8 mouse cellular contexts compared by ENCODE assay signal in genomic region chr1:156938705-156939242, GRCm38 (mm10). TPM values are rescaled to one million over a fixed set of nuclear protein-coding genes. Genes with fewer than 3 reads are reported as not detected.
DNase-seq lines count a peak whose midpoint lies in the region; ATAC-seq and TF ChIP-seq lines count a peak whose summit lies in the region.

No protein-coding gene starts in this region.

- peaks cover 0 to 2% of the 10 kb centered on the region in 2 experiments; a peak in 1 of 4 replicates for H3K4me1 ChIP-seq in MEL (ENCODE audit: control insufficient read depth in 1 of 2, insufficient read depth in 2 of 2, low read length in 2 of 2)
- H3K4me1 ChIP-seq in hindbrain, embryonic 13.5 days (replicated peaks) = peaks cover 23% of the 10 kb centered on the region

- H3K27me3 ChIP-seq in MEL (ENCODE audit: control insufficient read depth in 1 of 2, insufficient read depth in 2 of 2, low read length in 2 of 2) = no peaks in the 10 kb centered on the region; a peak in 1 of 4 replicates
- H3K27me3 ChIP-seq in hindbrain, embryonic 13.5 days = no peaks in the 10 kb centered on the region

- peak in 1 of 2 experiments; percentile 51; a peak in 2 of 4 replicates for TF ChIP-seq EP300 in MEL (IDR thresholded peaks at IDR 0.05; ENCODE audit: low read depth in 1 of 2, low read length in 2 of 2)

- H3K4me3 ChIP-seq in MEL (ENCODE audit: control insufficient read depth in 1 of 2, insufficient read depth in 1 of 2, low read depth in 2 of 2, low read length in 2 of 2) = peak overlapping the region; percentile 67 to 98
- peak overlapping the region; percentile 92 for H3K4me3 ChIP-seq in hindbrain, embryonic 13.5 days

- H3K4me2 ChIP-seq in hindbrain, embryonic 13.5 days = peak overlapping the region; percentile 70

- H3K9me3 ChIP-seq in MEL (replicated peaks; ENCODE audit: insufficient read depth, low read length) = no peaks in the 10 kb centered on the region
- H3K9me3 ChIP-seq in hindbrain, embryonic 13.5 days = no peaks in the 10 kb centered on the region

- WGBS in hindbrain, embryonic 13.5 days = under 1% methylated on average over 51 of the region's 51 CpGs

- H3K36me3 ChIP-seq in MEL (ENCODE audit: control insufficient read depth in 1 of 2, insufficient read depth in 2 of 2, low read length in 2 of 2) = peaks cover 0 to 2% of the 10 kb centered on the region in 2 experiments; a peak in 2 of 4 replicates
- no peaks in the 10 kb centered on the region for H3K36me3 ChIP-seq in hindbrain, embryonic 13.5 days

- H3K27ac ChIP-seq in MEL (ENCODE audit: control insufficient read depth, low read depth, low read length) = peak overlapping the region; percentile 53; the same call in 1 of the 2 replicates
- H3K27ac ChIP-seq in hindbrain, embryonic 13.5 days = peak overlapping the region; percentile 98

- TF ChIP-seq RAD21 in MEL (IDR thresholded peaks at IDR 0.05; ENCODE audit: low read depth, low read length) = no peak

- no peak for TF ChIP-seq CTCF in MEL (IDR thresholded peaks at IDR 0.05 in 2 of 3, conservative IDR thresholded peaks at IDR 0.05 in 1 of 3; ENCODE audit: control insufficient read depth in 1 of 3, insufficient read depth in 1 of 3, low read depth in 2 of 3, low read length in 3 of 3, poor library complexity in 1 of 3, severe bottlenecking in 1 of 3)

- peak overlapping the region; percentile 75 for H3K9ac ChIP-seq in MEL (ENCODE audit: control insufficient read depth, low read depth, low read length, poor library complexity, severe bottlenecking)
- H3K9ac ChIP-seq in hindbrain, embryonic 13.5 days = peak overlapping the region; percentile 95

- peaks cover 1% of the 10 kb centered on the region; the same call in 1 of the 2 replicates for H3K79me2 ChIP-seq in MEL (ENCODE audit: control insufficient read depth, insufficient read depth, low read length, poor library complexity)

- DNase-seq in MEL (ENCODE audit: low read depth, low spot score) = peak; percentile 93
- DNase-seq in cerebellum, adult 11-12 months = peak; percentile 84
- DNase-seq in forelimb bud, embryonic 11.5 days (ENCODE audit: low read depth, low spot score) = peak; percentile 89
- DNase-seq in layer of hippocampus, postnatal 36 days = peak; percentile 74 to 81
- peak; percentile 71 for DNase-seq in lung, postnatal 25 days (ENCODE audit: low spot score)
- DNase-seq in retina, postnatal 1 day = peak; percentile 91
- DNase-seq in thymus, postnatal 4 days = peak; percentile 93

- TF ChIP-seq POLR2A in MEL (IDR thresholded peaks at IDR 0.05; ENCODE audit: control insufficient read depth in 1 of 2, insufficient read depth in 1 of 2, low read depth in 1 of 2, low read length in 2 of 2, poor library complexity in 1 of 2) = peak; percentile 3 to 27; a peak in 1 of 4 replicates

- ATAC-seq in hindbrain, embryonic 13.5 days (ENCODE audit: low FRiP score) = peak; percentile 90

TF ChIP-seq in MEL, 35 proteins besides CTCF, POLR2A, EP300 and RAD21:
- TF ChIP-seq TCF12 (IDR thresholded peaks at IDR 0.05; ENCODE audit: low read depth, low read length) = peak; percentile 61
- TF ChIP-seq NRF1 (IDR thresholded peaks at IDR 0.05; ENCODE audit: insufficient read depth, low read depth, low read length, poor library complexity, severe bottlenecking) = peak; percentile 34; the same call in 1 of the 2 replicates
- no peak for TF ChIP-seq ZNF384 (IDR thresholded peaks at IDR 0.05; ENCODE audit: low read depth, low read length)
- no peak for TF ChIP-seq JUND (IDR thresholded peaks at IDR 0.05; ENCODE audit: low read depth, low read length)
- TF ChIP-seq TBP (IDR thresholded peaks at IDR 0.05; ENCODE audit: low read depth, low read length) = no peak
- peak; percentile 43 for TF ChIP-seq SIN3A (IDR thresholded peaks at IDR 0.05; ENCODE audit: low read length)
- TF ChIP-seq KAT2A (conservative IDR thresholded peaks at IDR 0.05; ENCODE audit: low read depth, low read length) = no peak
- TF ChIP-seq NELFE (IDR thresholded peaks at IDR 0.05; ENCODE audit: low read depth, low read length) = 0 out of 2 replicates have a peak, but pooled peaks have one; percentile 12
- peak; percentile 37; the same call in 1 of the 2 replicates for TF ChIP-seq HCFC1 (IDR thresholded peaks at IDR 0.05; ENCODE audit: low read depth, low read length)
- TF ChIP-seq MYB (IDR thresholded peaks at IDR 0.05; ENCODE audit: low read depth, low read length) = no peak
- TF ChIP-seq BHLHE40 (IDR thresholded peaks at IDR 0.05; ENCODE audit: borderline replicate concordance, low read depth, low read length) = no peak
- TF ChIP-seq CHD1 (IDR thresholded peaks at IDR 0.05; ENCODE audit: low read depth, low read length) = no peak
- TF ChIP-seq POLR2AphosphoS5 (IDR thresholded peaks at IDR 0.05; ENCODE audit: borderline replicate concordance, low read depth, low read length) = no peak
- 0 out of 2 replicates have a peak, but pooled peaks have one; percentile 11 for TF ChIP-seq ZC3H11A (IDR thresholded peaks at IDR 0.05; ENCODE audit: low read depth, low read length)
- no peak for TF ChIP-seq GATA1 (IDR thresholded peaks at IDR 0.05; ENCODE audit: low read depth, low read length)
- no peak for TF ChIP-seq MYC (IDR thresholded peaks at IDR 0.05; ENCODE audit: low read depth, low read length)
- TF ChIP-seq RCOR1 (IDR thresholded peaks at IDR 0.05; ENCODE audit: low read depth, low read length) = no peak
- TF ChIP-seq UBTF (IDR thresholded peaks at IDR 0.05; ENCODE audit: borderline replicate concordance, insufficient read depth, low read depth, low read length) = peak; percentile 79; the same call in 1 of the 2 replicates
- no peak for TF ChIP-seq MXI1 (IDR thresholded peaks at IDR 0.05; ENCODE audit: low read depth, low read length)
- TF ChIP-seq E2F4 (IDR thresholded peaks at IDR 0.05; ENCODE audit: borderline replicate concordance, low read depth, low read length) = no peak
- TF ChIP-seq MAX (IDR thresholded peaks at IDR 0.05; ENCODE audit: low read length) = no peak
- no peak for TF ChIP-seq SMC3 (IDR thresholded peaks at IDR 0.05; ENCODE audit: low read depth, low read length)
- TF ChIP-seq MAFK (IDR thresholded peaks at IDR 0.05; ENCODE audit: borderline replicate concordance, low read depth, low read length) = no peak
- TF ChIP-seq MEF2A (IDR thresholded peaks at IDR 0.05; ENCODE audit: extremely low read depth, insufficient replicate concordance, low read depth, low read length, poor library complexity, severe bottlenecking) = no peak
- TF ChIP-seq ZKSCAN1 (IDR thresholded peaks at IDR 0.05; ENCODE audit: low read depth, low read length) = no peak
- no peak for TF ChIP-seq USF1 (IDR thresholded peaks at IDR 0.05; ENCODE audit: low read depth, low read length)
- TF ChIP-seq ETS1 (IDR thresholded peaks at IDR 0.05; ENCODE audit: low read depth, low read length) = peak; percentile 41; the same call in 1 of the 2 replicates
- TF ChIP-seq POLR2AphosphoS2 (IDR thresholded peaks at IDR 0.05; ENCODE audit: low read length) = no peak
- TF ChIP-seq TAL1 (IDR thresholded peaks at IDR 0.05; ENCODE audit: low read length) = no peak
- TF ChIP-seq ZMIZ1 (IDR thresholded peaks at IDR 0.05; ENCODE audit: low read depth, low read length) = no peak
- peak; percentile 81 for TF ChIP-seq MAZ (IDR thresholded peaks at IDR 0.05; ENCODE audit: low read depth, low read length)
- no peak for TF ChIP-seq CHD2 (IDR thresholded peaks at IDR 0.05; ENCODE audit: low read length)
- TF ChIP-seq USF2 (IDR thresholded peaks at IDR 0.05; ENCODE audit: borderline replicate concordance in 1 of 2, insufficient read depth in 1 of 2, low read depth in 1 of 2, low read length in 2 of 2) = no peak
- peak; percentile 48; the same call in 1 of the 2 replicates for TF ChIP-seq ELF1 (IDR thresholded peaks at IDR 0.05; ENCODE audit: low read depth, low read length)
- no peak for TF ChIP-seq GABPA (IDR thresholded peaks at IDR 0.05; ENCODE audit: low read depth, low read length)

RNA-seq across cellular contexts. Expression of gene Ralgps2, which starts 0.7 kb away (rescaled TPM):
- 7.8 and 12.7 TPM in 2 replicates for total RNA-seq in MEL (2012; rRNA removed)
- 10 to 100 TPM in 1 of 2 experiments, not detected in 1; 16.4 TPM for polyA plus RNA-seq in MEL (2012; ENCODE audit: insufficient read depth in 1 of 2, insufficient read length in 2 of 2, low read depth in 1 of 2, low replicate concordance in 2 of 2, missing spikeins in 1 of 2)
- 118 TPM in 2 replicates for polyA plus RNA-seq in hindbrain, embryonic 13.5 days (2015; fragmentation: Nextera tagmentation; extraction: Ambion mirVana)
- 10 to 100 TPM; 71.0 to 78.7 TPM for total RNA-seq in layer of hippocampus, postnatal 36 days (2021)

Comparison
In these comparisons a context has a peak if more than half of its experiments do, and no peak if none do; other contexts are left out.
1. Peak in every context shown above with its lines: DNase-seq, ATAC-seq, H3K4me3 ChIP-seq and H3K27ac ChIP-seq.